Mouse (Mus musculus): ENCODE measurements at regions not wholly inside any gene's neighbourhood (a gene's known extent, or its start where the extent isn't known, plus 50 kb on each side); places are given as distances from the start of the nearest gene placed in this dataset.

- TF ChIP-seq CTCF (IDR thresholded peaks at IDR 0.05; ENCODE audit: low read depth) (no peak), EP300 (optimal IDR thresholded peaks at IDR 0.05) (no peak)
These were observed 139.5 kb upstream of the Tent5a start for GRCm38 (mm10) chr9:85466671-85467070.
